Mouse (Mus musculus): ENCODE measurements at regions not wholly inside any gene's neighbourhood (a gene's known extent, or its start where the extent isn't known, plus 50 kb on each side); places are given as distances from the start of the nearest gene placed in this dataset.

- ATAC-seq (ENCODE audit: low read depth) = no peak
- WGBS = 87% methylated on average over 7 of the region's 7 CpGs
These were observed 75.7 kb upstream of the Jag1 start for GRCm38 (mm10) chr2:137192183-137192582.

GRCm38 (mm10) chr2:137169176-137169575 is 52.7 kb upstream of the Jag1 start:
- WGBS = 95% methylated on average over 1 of the region's 1 CpGs
- ATAC-seq (ENCODE audit: low read depth) = no peak
- no peak overlapping the region for H3K4me3 ChIP-seq

More at GRCm38 (mm10) chr2:137192183-137192582, 75.7 kb upstream of the Jag1 start:
- H3K9ac ChIP-seq = no peak overlapping the region
- H3K4me2 ChIP-seq = no peak overlapping the region
- H3K4me3 ChIP-seq = no peak overlapping the region
- H3K4me1 ChIP-seq (replicated peaks) = 0 out of 2 replicates have a peak, but pooled peaks cover 6% of the 10 kb centered on the region
- no peaks in the 10 kb centered on the region for H3K36me3 ChIP-seq
- no peaks in the 10 kb centered on the region for H3K27me3 ChIP-seq
- H3K9me3 ChIP-seq = no peaks in the 10 kb centered on the region
- no peak overlapping the region for H3K27ac ChIP-seq (replicated peaks)

DNA sequence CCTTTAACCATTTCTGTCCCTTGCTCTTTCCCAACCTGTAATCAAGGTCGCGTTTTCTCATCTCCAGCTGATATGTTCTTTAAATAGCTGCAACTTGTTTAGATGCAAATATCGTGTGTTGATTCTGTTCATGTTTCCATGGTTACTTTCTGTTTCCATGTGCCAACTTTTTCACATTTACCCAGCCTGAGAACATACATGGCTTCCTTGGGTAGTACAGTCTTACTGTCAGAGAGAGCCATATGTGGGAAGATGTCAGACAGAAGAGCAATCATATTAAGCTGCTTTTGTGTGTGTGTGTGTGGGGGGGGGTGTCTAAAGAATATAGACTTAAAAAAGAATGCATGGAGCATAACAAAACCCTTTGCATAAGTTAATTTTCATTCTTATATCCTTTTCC is 52.2 kb upstream of the Jag1 start:
- Histone ChIP-seq H3K4me1 (replicated peaks) (0 out of 2 replicates have a peak, but pooled peaks cover 4% of the 10 kb centered on the region), H3K27ac (replicated peaks) (no peak overlapping the region), H3K4me2 (no peak overlapping the region), H3K27me3 (no peaks in the 10 kb centered on the region), H3K9ac (no peak overlapping the region), H3K9me3 (no peaks in the 10 kb centered on the region), H3K36me3 (no peaks in the 10 kb centered on the region), H3K4me3 (no peak overlapping the region)
- ATAC-seq (ENCODE audit: low read depth) = no peak
- WGBS = 86% methylated on average over 3 of the region's 3 CpGs

More at GRCm38 (mm10) chr2:137169176-137169575, 52.7 kb upstream of the Jag1 start:
- no peaks in the 10 kb centered on the region for H3K27me3 ChIP-seq
- H3K36me3 ChIP-seq = no peaks in the 10 kb centered on the region
- H3K4me2 ChIP-seq = no peak overlapping the region
- H3K27ac ChIP-seq (replicated peaks) = no peak overlapping the region
- 0 out of 2 replicates have a peak, but pooled peaks cover 4% of the 10 kb centered on the region for H3K4me1 ChIP-seq (replicated peaks)
- no peak overlapping the region for H3K9ac ChIP-seq
- no peaks in the 10 kb centered on the region for H3K9me3 ChIP-seq
